Mouse (Mus musculus) heart, postnatal 25 days (tissue): ENCODE data around the gene Rpl18. TPM values are rescaled to one million over a fixed set of nuclear protein-coding genes. Genes with fewer than 3 reads are reported as not detected.
A peak's percentile ranks its signal among the peaks of the same experiment; 100 is the strongest.

ENCODE experiments used
- DNase-seq: peaks from one replicate; pipeline ENCODE4 v3.0.0; 2022; ENCODE audit warnings: low spot score
- intact Hi-C: fragments of 180-260 bp; cut with DNase I; formaldehyde crosslinking; loops from one replicate; pipeline ENCODE4 v1.15.1; 2025
- total RNA-seq, 2 experiments: library from RNA; stranded (reverse); gene quantifications; 2 replicates each; pipeline ENCODE4 v1.2.3; 2021

Gene Rpl18
- total RNA-seq, 2 experiments from 2014 or later = 507 to 553 TPM

DNA sequence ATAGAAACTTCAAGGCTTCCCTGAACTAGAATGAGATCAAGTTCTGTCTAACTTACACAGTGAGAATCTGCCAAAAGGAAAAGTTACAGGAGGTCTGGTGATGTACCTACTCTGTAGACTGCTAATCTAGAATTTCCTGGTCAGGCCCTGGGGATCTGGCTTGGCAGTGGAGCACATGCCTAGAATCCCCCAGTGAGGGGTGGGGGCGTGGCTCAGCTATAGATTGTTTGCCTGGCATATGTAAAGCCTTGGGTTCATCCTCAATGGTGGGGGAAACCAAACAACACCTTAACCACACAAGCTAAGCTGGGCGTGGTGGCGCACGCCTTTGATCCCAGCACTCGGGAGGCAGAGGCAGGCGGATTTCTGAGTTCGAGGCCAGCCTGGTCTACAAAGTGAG is 17.4 kb upstream of the Rpl18 start:
- intact Hi-C loops = no loop called here

GRCm38 (mm10) chr7:45699523-45700141 is 15.6 kb upstream of the Rpl18 start, which contains the start of gene Car11:
TSS of gene Car11 (plus strand) at chr7:45699843.
- intact Hi-C loops = no loop called here
- no peak for DNase-seq

More for the DNA sequence above, 17.4 kb upstream of the Rpl18 start:
- no peak for DNase-seq

GRCm38 (mm10) chr7:45700301-45701015 is 14.8 kb upstream of the Rpl18 start:
- DNase-seq = peak; percentile 69
- intact Hi-C loops = no loop called here

DNA sequence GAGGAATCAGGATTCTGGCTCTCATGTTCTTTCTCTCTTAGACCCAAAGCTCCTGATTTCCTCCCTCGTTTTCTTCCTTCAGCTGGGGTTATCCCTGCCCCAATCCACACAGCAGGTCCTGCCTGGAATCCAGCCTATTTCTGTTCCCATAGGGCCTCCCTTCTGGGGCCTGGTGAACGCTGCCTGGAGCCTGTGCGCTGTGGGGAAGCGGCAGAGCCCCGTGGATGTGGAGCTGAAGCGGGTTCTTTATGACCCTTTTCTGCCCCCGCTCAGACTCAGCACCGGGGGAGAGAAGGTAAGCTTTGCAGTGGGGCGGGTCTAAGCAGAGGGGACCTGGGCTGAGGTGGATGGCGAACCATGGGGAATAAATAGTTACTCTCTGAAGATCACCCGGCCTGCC is 14.2 kb upstream of the Rpl18 start:
- intact Hi-C loops = no loop called here
- no peak for DNase-seq

GRCm38 (mm10) chr7:45701607-45702006 is 13.7 kb upstream of the Rpl18 start:
- no peak for DNase-seq
- intact Hi-C loops = no loop called here

- intact Hi-C loops = no loop called here
- DNase-seq = no peak
Observed at GRCm38 (mm10) chr7:45702316-45702715, 12.9 kb upstream of the Rpl18 start.

DNA sequence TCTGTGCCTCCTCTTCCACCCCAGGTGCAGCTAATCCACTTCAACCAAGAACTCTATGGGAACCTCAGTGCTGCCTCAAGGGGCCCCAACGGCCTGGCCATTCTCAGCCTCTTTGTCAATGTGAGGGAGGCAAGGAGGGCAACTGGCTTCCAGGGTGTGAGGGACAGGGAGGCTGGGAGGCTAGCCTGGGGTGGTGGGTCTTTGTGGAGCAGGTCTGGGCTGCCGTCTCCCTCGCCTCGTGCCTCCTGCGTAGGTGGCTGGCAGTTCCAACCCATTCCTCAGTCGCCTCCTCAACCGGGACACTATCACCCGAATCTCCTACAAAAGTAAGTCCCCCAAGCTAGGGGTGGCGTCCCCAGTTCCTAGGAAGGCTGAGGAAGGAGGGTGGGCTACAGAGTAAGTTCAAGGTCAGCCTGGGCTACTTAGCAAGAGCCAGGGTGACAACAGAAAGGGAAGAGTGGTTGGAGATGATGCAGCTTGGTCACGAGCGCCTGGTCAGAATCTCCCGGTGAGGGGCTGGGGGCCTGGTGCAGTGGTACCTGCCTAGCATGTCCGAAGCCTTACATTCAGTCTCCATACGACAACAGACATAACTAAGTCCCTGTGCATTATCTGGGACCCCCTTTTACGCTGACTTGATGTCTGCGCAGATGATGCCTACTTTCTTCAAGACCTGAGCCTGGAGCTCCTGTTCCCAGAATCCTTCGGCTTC is 12.3 kb upstream of the Rpl18 start:
- intact Hi-C loops = no loop called here
- no peak for DNase-seq

- intact Hi-C loops = no loop called here
Observed at GRCm38 (mm10) chr7:45703521-45704033, 11.7 kb upstream of the Rpl18 start.

DNA sequence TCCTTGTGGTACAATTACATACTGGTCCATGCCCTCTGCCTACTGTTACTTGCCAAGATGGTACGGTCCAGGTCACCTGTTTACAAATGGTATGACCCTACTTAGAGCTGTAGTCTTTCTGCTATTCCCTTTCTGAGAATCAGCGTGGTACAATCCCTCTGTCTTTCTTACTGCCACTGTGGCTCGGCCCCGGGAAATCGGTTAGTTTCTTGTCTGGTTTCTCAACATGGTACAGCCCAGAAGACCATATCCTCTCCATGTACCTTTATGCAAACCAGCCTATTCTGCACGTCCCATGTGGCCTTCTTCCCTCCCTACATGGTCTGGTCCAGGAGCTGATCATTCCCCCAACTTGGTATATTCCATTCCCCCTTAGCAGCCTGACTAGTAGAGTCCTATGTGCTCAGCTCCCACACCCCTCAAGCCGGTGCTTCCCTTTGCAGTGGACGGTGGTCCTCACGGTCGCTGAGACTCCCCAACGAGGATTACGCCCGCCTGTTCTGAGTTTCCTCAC is 11.2 kb upstream of the Rpl18 start:
- peak; percentile 61 for DNase-seq
- intact Hi-C loops = no loop called here

More at GRCm38 (mm10) chr7:45703521-45704033, 11.7 kb upstream of the Rpl18 start:
- DNase-seq = no peak

DNA sequence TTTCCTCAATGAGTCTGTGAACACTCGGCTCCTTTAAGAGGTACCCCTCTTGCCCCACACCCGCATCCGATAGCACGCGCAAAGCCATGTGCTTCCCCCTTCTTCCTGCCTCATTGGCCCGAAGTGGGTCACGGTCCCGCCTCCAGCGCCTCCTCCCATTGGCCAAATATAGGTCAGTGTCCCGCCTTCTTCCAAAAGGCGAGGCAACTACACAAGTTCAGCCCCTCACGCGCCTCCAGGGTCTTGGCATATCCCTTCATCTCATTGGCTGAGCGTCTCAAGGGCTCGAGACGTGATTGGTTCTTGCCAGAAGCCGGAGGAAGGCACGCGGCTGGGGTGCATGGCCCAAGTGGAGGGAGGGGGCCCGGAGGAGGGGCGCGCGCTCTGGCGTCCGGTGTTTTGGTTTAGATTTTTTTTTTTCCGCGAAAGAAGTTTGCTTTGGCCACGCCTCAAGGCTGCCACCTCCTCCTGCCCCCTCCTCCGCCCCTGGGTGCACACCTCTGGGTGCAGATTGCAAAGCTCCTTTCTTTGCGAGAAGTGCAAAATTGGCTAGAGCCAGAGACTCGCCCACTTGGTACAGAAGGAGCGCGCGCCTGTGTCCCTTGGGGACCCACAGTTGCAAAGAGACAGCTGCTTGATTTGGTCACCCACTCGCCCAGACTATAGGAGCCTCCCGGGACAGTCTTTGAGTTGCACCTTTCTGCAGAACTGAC is 10.4 kb upstream of the Rpl18 start, which contains the start of gene Dbp:
TSS of gene Dbp (plus strand) at position 359 of the 713 bp plus-strand sequence.
- intact Hi-C loops = no loop called here
- DNase-seq = peak; percentile 100

DNA sequence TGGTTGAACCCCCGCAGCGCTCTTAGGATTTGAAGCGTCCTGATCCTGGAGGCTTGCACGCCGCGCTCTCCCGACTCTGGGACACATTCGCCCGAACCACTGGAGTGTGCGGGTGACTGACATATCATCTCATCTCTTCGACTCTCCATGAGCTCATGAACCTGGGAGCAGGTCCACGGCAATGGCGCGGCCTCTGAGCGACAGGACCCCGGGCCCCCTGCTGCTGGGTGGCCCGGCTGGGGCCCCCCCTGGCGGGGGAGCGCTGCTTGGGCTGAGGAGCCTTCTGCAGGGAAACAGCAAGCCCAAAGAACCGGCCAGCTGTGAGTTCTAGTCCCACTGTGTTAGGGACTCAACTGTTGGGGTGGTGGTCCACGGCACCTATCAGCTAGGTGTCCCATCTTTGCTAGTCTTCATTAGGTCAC is 9.8 kb upstream of the Rpl18 start:
- intact Hi-C loops = no loop called here
- no peak for DNase-seq

- intact Hi-C loops = no loop called here
- peak; percentile 91 for DNase-seq
Observed at GRCm38 (mm10) chr7:45705873-45706281, 9.4 kb upstream of the Rpl18 start.

- intact Hi-C loops = no loop called here
- peak; percentile 87 for DNase-seq
Observed at GRCm38 (mm10) chr7:45706721-45707241, 8.5 kb upstream of the Rpl18 start.

GRCm38 (mm10) chr7:45707375-45707967 is 7.8 kb upstream of the Rpl18 start:
- intact Hi-C loops = no loop called here
- DNase-seq = peak; percentile 98

DNA sequence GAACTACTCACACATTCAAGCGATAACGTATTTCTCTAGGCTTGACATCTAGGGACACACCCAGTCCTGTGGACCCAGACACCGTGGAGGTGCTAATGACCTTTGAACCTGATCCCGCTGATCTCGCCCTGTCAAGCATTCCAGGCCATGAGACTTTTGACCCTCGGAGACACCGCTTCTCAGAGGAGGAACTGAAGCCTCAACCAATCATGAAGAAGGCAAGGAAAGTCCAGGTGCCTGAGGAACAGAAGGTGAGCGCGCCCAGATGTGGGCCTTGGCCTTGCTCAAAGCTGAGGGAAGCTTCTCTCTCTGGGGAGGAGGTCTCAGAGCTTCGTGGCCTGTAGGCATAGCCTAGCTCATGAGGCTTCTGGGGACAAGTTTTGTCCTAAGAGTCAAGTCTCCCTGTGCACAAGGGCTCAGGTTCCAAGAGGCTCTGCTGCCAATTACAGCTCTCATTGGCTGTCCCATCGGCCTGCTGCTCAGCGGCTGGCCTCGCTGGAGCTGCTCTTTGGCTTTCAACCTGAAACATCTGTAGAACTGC is 7.0 kb upstream of the Rpl18 start:
- DNase-seq = no peak
- intact Hi-C loops = no loop called here

DNA sequence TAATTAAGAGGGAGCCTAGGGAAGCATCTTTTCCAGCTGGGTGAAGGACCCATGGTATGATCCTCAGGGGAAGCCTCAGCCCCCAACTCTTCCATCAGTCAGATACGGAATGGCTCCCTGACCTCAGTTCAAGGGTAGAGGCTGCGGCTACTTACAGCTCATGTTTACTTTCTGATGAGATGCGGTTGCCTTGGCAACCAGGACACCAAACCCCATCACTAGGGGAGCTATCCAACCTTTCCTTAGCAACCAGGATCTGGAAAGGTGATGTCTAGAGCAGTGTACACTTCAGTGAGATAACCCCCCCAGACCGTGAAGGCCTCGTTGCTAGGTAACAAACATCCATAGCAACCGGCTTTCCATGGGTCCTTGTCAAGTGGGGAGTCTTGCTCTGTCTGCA is 6.2 kb upstream of the Rpl18 start:
- no peak for DNase-seq
- intact Hi-C loops = no loop called here

DNA sequence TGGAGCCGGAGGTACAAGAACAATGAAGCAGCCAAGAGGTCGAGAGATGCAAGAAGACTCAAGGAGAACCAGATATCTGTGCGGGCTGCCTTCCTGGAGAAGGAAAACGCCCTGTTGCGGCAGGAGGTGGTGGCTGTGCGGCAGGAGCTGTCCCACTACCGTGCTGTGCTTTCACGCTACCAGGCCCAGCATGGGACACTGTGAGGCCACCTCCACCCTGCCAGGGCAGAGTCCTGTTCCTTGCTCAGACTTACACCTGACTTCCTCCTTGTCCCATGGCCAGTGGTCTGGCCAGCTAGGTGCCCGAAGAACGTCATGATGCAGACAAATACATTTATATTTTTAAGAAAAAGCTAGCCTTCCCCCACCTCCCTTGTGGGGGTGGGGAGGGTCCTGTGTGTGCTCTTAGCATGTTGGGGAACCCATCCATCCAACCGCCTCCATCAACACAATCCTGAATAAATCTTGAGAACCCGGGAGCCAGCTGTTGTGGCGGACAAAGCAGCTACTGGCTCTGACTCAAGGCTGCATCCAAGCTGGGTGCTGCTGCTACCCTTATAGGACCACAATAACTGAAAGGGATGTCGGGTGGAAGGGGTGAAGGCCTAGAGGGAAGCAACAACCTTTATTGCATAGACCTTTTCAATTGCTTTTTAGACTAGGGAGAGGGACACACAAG is 5.4 kb upstream of the Rpl18 start:
- DNase-seq = no peak

GRCm38 (mm10) chr7:45710477-45711191 is 4.6 kb upstream of the Rpl18 start:
- intact Hi-C loops = loop anchor here (10.0 kb wide), 1 partner anchor 846 kb away; the partner anchor contains the start of gene Ptov1
- no peak for DNase-seq

More for the DNA sequence above, 5.4 kb upstream of the Rpl18 start:
- intact Hi-C loops = loop anchor here (10.0 kb wide), 1 partner anchor 845 kb away; the partner anchor contains the start of gene Ptov1
